Mouse (Mus musculus) olfactory bulb, adult 2 months (tissue): ENCODE results near the gene Fgfr2.

Experiments used
- CTCF ChIP-seq: fragments of 200-500 bp; IDR thresholded peaks from 2 replicates; pipeline ENCODE4 v1.5.1; 2012; ENCODE audit warnings: low read depth, mild to moderate bottlenecking, low read length, moderate library complexity; ENCODE audit not compliant: insufficient read depth
- POLR2A ChIP-seq: fragments of 200-500 bp; IDR thresholded peaks from 2 replicates; pipeline ENCODE4 v1.6.1; 2012; ENCODE audit warnings: mild to moderate bottlenecking, low read depth, low read length, moderate library complexity; ENCODE audit not compliant: insufficient read depth

- TF ChIP-seq CTCF (no peak), POLR2A (no peak)
Measured at GRCm38 (mm10) chr7:130603556-130603955, 2519.6 kb downstream of the Fgfr2 start.
